In the genomic region with DNA sequence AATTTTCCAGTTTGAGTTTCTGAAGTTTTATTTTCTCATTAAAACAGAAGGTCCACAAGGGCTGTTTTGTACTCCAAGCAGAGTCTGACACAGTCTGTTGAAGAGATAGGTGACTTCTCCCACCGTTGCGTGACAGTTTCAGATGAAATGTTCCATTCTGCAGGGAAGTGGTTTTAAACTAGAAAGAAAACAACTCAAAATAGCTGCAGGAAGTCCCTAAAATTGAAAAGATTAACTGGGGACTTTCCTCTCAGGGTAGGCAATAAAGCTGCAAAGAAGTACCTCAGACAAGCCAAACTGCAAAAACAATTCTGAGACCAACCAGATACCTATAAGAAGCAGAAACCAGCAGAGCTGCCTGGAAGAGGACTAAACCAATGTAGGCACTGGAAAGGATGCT, we compare ENCODE assay signal across 31 mouse cellular contexts.
DNase-seq lines count a peak whose midpoint lies in the region; ATAC-seq and TF ChIP-seq lines count a peak whose summit lies in the region.
"Had no signal": no experiment of that assay in that cellular context is flagged by ENCODE, and none has a peak within 500 bp of the region (broad histone marks: within the 10 kb centered on the region; RNA-seq: fewer than 3 reads in every experiment).

No protein-coding gene starts in this region.

- no peak for TF ChIP-seq CTCF in small intestine, adult 2 months (IDR thresholded peaks at IDR 0.05; ENCODE audit: extremely low read depth, insufficient read length, insufficient replicate concordance, low read depth, low read length)

- DNase-seq in spleen, postnatal 36 days (ENCODE audit: low spot score in 2 of 2) = peak; percentile 72 to 75
- no peak for DNase-seq in spleen, adult 18-20 months
- DNase-seq in CD4-positive helper T cell, adult 2 months (ENCODE audit: low read depth, low spot score) = peak; percentile 40
- no peak for DNase-seq in left cerebral cortex, adult 11 months (ENCODE audit: low spot score)
- DNase-seq in gastrocnemius, adult 8-10 months (ENCODE audit: low spot score in 2 of 2) = no peak
- DNase-seq in heart, adult 9 months (ENCODE audit: low spot score in 2 of 2) = no peak
- DNase-seq: adrenal gland, postnatal 14 days; cerebellum, adult 11-12 months; cerebellum, adult 9-11 months; gastrocnemius, postnatal 25 days; heart, adult 18-20 months; heart, postnatal 10 days; kidney, adult 2 months; kidney, postnatal 36 days; layer of hippocampus, postnatal 36 days; liver, embryonic 13.5 days; lung, adult 18-20 months; lung, postnatal 10 days; right cerebral cortex, postnatal 4 days had no signal

- 85% methylated on average over 2 of the region's 2 CpGs for WGBS in small intestine, adult 2 months

- TF ChIP-seq POLR2A in small intestine, adult 2 months (IDR thresholded peaks at IDR 0.05; ENCODE audit: low read depth, low read length) = no peak

- ATAC-seq in activated CD4-positive, CD25-positive, alpha-beta regulatory T cell, adult 4 months = peak; percentile 57
- ATAC-seq: forebrain, embryonic 16.5 days; midbrain, embryonic 15.5 days had no signal

- peaks cover 6% of the 10 kb centered on the region for H3K36me3 ChIP-seq in small intestine, adult 2 months (ENCODE audit: control insufficient read depth, insufficient read depth, low read length)
- H3K36me3 ChIP-seq: embryonic facial prominence, embryonic 13.5 days; forebrain, embryonic 10.5 days; limb, embryonic 10.5 days; limb, embryonic 15.5 days; midbrain, embryonic 10.5 days; midbrain, embryonic 15.5 days had no signal

- H3K4me1 ChIP-seq in small intestine, adult 2 months (ENCODE audit: control insufficient read depth, insufficient read depth, insufficient read length, low read length) = no peaks in the 10 kb centered on the region
- H3K4me1 ChIP-seq: embryonic facial prominence, embryonic 13.5 days; forebrain, embryonic 10.5 days; limb, embryonic 10.5 days; limb, embryonic 15.5 days; midbrain, embryonic 10.5 days; midbrain, embryonic 15.5 days had no signal

- H3K27ac ChIP-seq in small intestine, adult 2 months (ENCODE audit: insufficient read depth, low read depth, low read length) = peak overlapping the region; percentile 28; the same call in 1 of the 2 replicates
- H3K27ac ChIP-seq: embryonic facial prominence, embryonic 13.5 days; forebrain, embryonic 10.5 days; heart, embryonic 13.5 days; hindbrain, embryonic 14.5 days; layer of hippocampus, adult 2 months; limb, embryonic 10.5 days; limb, embryonic 15.5 days; liver, embryonic 13.5 days; midbrain, embryonic 10.5 days; midbrain, embryonic 15.5 days had no signal

- no peak overlapping the region for H3K4me3 ChIP-seq in small intestine, adult 2 months (ENCODE audit: low read depth, low read length)
- H3K4me3 ChIP-seq: embryonic facial prominence, embryonic 13.5 days; forebrain, embryonic 10.5 days; heart, embryonic 13.5 days; layer of hippocampus, adult 2 months; limb, embryonic 10.5 days; limb, embryonic 15.5 days; liver, embryonic 13.5 days; midbrain, embryonic 10.5 days; midbrain, embryonic 15.5 days had no signal

- no peaks in the 10 kb centered on the region for H3K27me3 ChIP-seq in small intestine, adult 2 months (ENCODE audit: control insufficient read depth, insufficient read depth, low read length)
- H3K27me3 ChIP-seq: embryonic facial prominence, embryonic 13.5 days; heart, embryonic 13.5 days; limb, embryonic 15.5 days; liver, embryonic 13.5 days; midbrain, embryonic 15.5 days had no signal

Comparison
In these comparisons a context has a peak if more than half of its experiments do, and no peak if none do; other contexts are left out.
1. DNase-seq: peak in spleen, postnatal 36 days (2 of 2) and CD4-positive helper T cell, adult 2 months (single experiment); none in spleen, adult 18-20 months (0 of 2), left cerebral cortex, adult 11 months (single experiment), gastrocnemius, adult 8-10 months (0 of 2) and heart, adult 9 months (0 of 2).